Mouse (Mus musculus): ENCODE measurements around the gene Tm9sf1. TPM values are rescaled to one million over a fixed set of nuclear protein-coding genes. Genes with fewer than 3 reads are reported as not detected.

Gene Tm9sf1
- polyA plus RNA-seq, 1 experiment from 2014 or later, result 139 TPM

GRCm38 (mm10) chr14:55659960-55660573 lies 16.5 kb upstream of the Tm9sf1 start, which contains the start of gene Mdp1:
TSS of gene Mdp1 (minus strand) at chr14:55660508.
- WGBS, result under 1% methylated on average over 39 of the region's 39 CpGs
- peak within 1 kb of the TSS; percentile 84 for H3K4me3 ChIP-seq (ENCODE audit: low read length)
- H3K4me1 ChIP-seq (ENCODE audit: insufficient read depth, low read length), result peaks cover 10% of the 10 kb centered on the region; the same call in 1 of the 2 replicates
- H3K27me3 ChIP-seq (ENCODE audit: insufficient read depth, low read length), result no peaks in the 10 kb centered on the region
- peak within 1 kb of the TSS; percentile 26 for H3K27ac ChIP-seq (ENCODE audit: low read length)
- peak within 1 kb of the TSS; percentile 60 for H3K4me2 ChIP-seq (replicated peaks; ENCODE audit: low read depth, low read length)
- peak; percentile 94 for ATAC-seq (ENCODE audit: low FRiP score, low TSS enrichment)
- H3K9ac ChIP-seq (replicated peaks; ENCODE audit: low read length), result peak within 1 kb of the TSS; percentile 82
- H3K36me3 ChIP-seq (ENCODE audit: insufficient read depth, low read length), result peaks cover 20% of the 10 kb centered on the region
- no peaks in the 10 kb centered on the region for H3K9me3 ChIP-seq (ENCODE audit: low read length)

DNA sequence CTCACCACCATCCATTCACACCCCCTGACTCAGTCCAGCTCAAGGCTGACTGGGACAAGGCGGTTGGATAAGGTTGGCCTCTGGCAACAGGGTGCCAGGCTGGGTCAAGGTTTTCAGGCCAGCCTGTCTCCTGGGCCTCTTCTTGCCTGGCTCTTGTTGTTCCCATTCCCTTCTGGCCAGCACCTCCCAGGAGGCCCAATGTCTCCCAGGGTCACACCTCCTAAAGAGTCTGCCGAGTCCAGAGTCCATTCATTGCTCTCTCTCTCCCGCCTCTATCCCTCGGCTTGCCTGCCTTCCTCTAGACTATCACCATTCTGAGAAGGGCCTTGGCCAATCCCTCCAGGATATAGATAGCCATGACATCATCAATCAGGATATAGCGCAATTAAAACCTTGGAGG lies 14.4 kb upstream of the Tm9sf1 start:
- H3K27ac ChIP-seq (ENCODE audit: low read length), result no peak overlapping the region
- ATAC-seq (ENCODE audit: low FRiP score, low TSS enrichment), result no peak
- H3K4me1 ChIP-seq (ENCODE audit: insufficient read depth, low read length), result peaks cover 10% of the 10 kb centered on the region; the same call in 1 of the 2 replicates
- no peak overlapping the region for H3K4me2 ChIP-seq (replicated peaks; ENCODE audit: low read depth, low read length)
- H3K4me3 ChIP-seq (ENCODE audit: low read length), result no peak overlapping the region
- WGBS, result 79% methylated on average over 5 of the region's 5 CpGs
- no peak overlapping the region for H3K9ac ChIP-seq (replicated peaks; ENCODE audit: low read length)
- no peaks in the 10 kb centered on the region for H3K27me3 ChIP-seq (ENCODE audit: insufficient read depth, low read length)
- peaks cover 10% of the 10 kb centered on the region for H3K36me3 ChIP-seq (ENCODE audit: insufficient read depth, low read length)
- H3K9me3 ChIP-seq (ENCODE audit: low read length), result no peaks in the 10 kb centered on the region

DNA sequence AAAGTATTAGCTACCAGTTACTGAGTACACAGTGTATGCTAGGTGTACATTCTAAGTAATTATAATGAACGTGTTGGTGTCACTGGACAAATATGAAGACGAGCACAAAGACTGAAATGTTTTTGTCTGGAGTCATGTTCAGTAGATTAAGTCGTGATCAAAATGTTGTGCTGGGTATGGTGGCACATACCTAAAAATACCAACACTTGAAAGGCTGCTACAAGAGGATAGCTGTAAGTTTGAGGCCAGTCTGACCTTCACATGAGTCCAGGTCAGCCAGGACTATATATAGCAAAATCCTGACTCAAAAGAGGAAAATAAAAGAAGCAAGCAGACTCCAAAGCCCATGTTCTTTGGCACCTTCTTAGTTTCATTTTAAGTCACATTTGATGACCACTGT lies 13.3 kb upstream of the Tm9sf1 start:
- no peaks in the 10 kb centered on the region for H3K27me3 ChIP-seq (ENCODE audit: insufficient read depth, low read length)
- H3K9ac ChIP-seq (replicated peaks; ENCODE audit: low read length), result no peak overlapping the region
- no peaks in the 10 kb centered on the region for H3K9me3 ChIP-seq (ENCODE audit: low read length)
- peaks cover 5% of the 10 kb centered on the region; the same call in 1 of the 2 replicates for H3K36me3 ChIP-seq (ENCODE audit: insufficient read depth, low read length)
- peaks cover 10% of the 10 kb centered on the region; the same call in 1 of the 2 replicates for H3K4me1 ChIP-seq (ENCODE audit: insufficient read depth, low read length)
- H3K27ac ChIP-seq (ENCODE audit: low read length), result no peak overlapping the region
- no peak for ATAC-seq (ENCODE audit: low FRiP score, low TSS enrichment)
- 88% methylated on average over 3 of the region's 3 CpGs for WGBS
- H3K4me2 ChIP-seq (replicated peaks; ENCODE audit: low read depth, low read length), result no peak overlapping the region
- no peak overlapping the region for H3K4me3 ChIP-seq (ENCODE audit: low read length)

DNA sequence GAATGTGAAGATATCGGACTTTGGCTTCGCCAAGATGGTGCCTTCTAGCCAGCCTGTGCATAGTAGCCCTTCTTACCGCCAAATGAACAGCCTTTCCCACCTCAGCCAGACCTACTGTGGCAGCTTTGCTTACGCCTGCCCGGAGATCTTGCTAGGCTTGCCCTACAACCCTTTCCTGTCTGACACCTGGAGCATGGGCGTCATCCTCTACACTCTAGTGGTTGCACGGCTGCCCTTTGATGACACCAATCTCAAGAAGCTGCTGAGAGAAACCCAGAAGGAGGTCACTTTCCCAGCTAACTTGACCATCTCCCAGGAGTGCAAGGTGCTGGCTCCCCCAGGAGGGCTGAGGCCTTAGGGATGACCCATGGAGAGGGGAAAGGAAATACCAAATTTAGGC lies 7.9 kb upstream of the Tm9sf1 start:
- Histone ChIP-seq H3K4me2 (replicated peaks; ENCODE audit: low read depth, low read length) (no peak overlapping the region), H3K4me1 (ENCODE audit: insufficient read depth, low read length) (no peaks in the 10 kb centered on the region), H3K36me3 (ENCODE audit: insufficient read depth, low read length) (no peaks in the 10 kb centered on the region), H3K9ac (replicated peaks; ENCODE audit: low read length) (no peak overlapping the region), H3K27ac (ENCODE audit: low read length) (no peak overlapping the region), H3K27me3 (ENCODE audit: insufficient read depth, low read length) (no peaks in the 10 kb centered on the region), H3K4me3 (ENCODE audit: low read length) (no peak overlapping the region), H3K9me3 (ENCODE audit: low read length) (no peaks in the 10 kb centered on the region)
- ATAC-seq (ENCODE audit: low FRiP score, low TSS enrichment), result no peak
- WGBS, result 90% methylated on average over 7 of the region's 7 CpGs

DNA sequence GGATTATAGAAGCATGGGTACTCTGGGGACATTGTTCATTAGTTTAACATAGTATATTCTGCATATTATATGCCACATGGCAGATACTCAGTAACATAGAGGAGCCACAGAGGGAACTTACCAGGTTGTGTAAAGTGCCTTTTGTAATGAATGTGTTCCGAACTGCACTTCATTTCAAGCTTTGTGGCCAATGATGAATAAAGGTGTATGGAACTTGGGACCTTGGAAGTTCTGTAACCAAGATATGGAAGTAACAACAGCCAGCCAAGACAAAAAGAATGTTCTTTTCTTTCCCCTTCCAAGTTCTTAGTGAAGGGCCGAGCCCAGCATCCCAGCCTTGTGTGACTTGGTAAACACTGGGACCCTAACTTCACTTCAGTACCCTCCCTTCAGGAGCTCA lies 6.3 kb upstream of the Tm9sf1 start, which contains the start of gene Tssk4:
TSS of gene Tssk4 (plus strand) at position 301 of the 400 bp plus-strand sequence.
- no peaks in the 10 kb centered on the region for H3K27me3 ChIP-seq (ENCODE audit: insufficient read depth, low read length)
- no peak within 1 kb of the TSS for H3K9ac ChIP-seq (replicated peaks; ENCODE audit: low read length)
- H3K36me3 ChIP-seq (ENCODE audit: insufficient read depth, low read length), result no peaks in the 10 kb centered on the region
- no peak within 1 kb of the TSS for H3K4me2 ChIP-seq (replicated peaks; ENCODE audit: low read depth, low read length)
- H3K27ac ChIP-seq (ENCODE audit: low read length), result no peak within 1 kb of the TSS
- ATAC-seq (ENCODE audit: low FRiP score, low TSS enrichment), result no peak
- no peak within 1 kb of the TSS for H3K4me3 ChIP-seq (ENCODE audit: low read length)
- 97% methylated on average over 2 of the region's 2 CpGs for WGBS
- H3K9me3 ChIP-seq (ENCODE audit: low read length), result no peaks in the 10 kb centered on the region
- peaks cover 7% of the 10 kb centered on the region for H3K4me1 ChIP-seq (ENCODE audit: insufficient read depth, low read length)

DNA sequence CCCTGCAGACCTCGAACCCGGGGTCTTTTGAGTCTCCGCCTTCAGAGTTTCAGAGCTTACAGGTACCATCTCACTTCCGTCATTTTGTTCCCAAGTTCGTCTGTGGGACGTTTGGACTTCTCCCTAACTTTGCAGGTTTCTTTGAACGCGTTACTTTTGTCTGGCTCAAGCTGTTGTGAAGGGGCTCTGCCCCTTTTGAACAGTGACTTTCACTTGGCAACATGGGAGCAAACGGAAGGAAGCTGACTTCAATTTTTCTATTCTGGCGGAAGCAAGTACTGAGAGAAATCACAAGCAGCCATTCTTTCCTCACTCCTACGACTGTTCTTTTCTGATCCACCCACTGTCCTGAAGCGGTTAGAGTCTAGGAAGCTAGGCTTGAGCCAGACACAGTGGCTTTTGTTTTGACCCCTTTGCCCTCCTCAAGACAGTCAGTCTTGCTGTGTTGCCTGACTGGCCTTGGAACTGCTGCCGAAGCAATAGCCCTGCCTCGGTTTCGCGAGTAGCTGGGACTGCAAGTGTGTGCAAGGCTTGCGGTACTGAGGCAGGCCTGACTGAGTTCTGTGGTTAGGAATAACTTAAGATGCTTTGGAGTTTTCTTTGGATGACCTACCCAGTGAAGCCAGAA lies 769 bp upstream of the Tm9sf1 start:
- H3K9ac ChIP-seq (replicated peaks; ENCODE audit: low read length), result peak overlapping the region; percentile 92
- 14% methylated on average over 17 of the region's 17 CpGs for WGBS
- no peak for ATAC-seq (ENCODE audit: low FRiP score, low TSS enrichment)

DNA sequence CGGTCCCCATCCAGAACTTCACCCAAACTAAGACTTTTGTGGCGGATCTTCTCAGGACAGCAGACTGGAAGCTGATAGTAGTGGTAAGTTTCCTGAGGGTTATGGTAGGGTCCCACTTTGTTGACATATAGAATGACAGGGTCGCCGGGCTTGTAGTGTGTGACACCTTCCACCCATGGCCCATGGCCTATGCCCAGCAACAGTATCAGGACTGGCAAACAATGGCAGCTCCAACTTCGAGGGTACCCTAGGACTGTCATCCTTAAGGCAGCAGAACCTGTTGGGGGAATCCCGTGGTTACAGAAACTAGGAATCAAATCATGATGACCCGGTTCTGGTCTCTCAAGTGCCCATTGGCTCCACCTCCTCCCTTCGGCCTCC lies 937 bp downstream of the Tm9sf1 start:
- peak overlapping the region; percentile 99 for H3K4me3 ChIP-seq (ENCODE audit: low read length)
- H3K9me3 ChIP-seq (ENCODE audit: low read length), result no peaks in the 10 kb centered on the region
- H3K36me3 ChIP-seq (ENCODE audit: insufficient read depth, low read length), result peaks cover 35% of the 10 kb centered on the region
- peak overlapping the region; percentile 92 for H3K9ac ChIP-seq (replicated peaks; ENCODE audit: low read length)
- H3K27ac ChIP-seq (ENCODE audit: low read length), result peak overlapping the region; percentile 95
- ATAC-seq (ENCODE audit: low FRiP score, low TSS enrichment), result peak; percentile 36
- peaks cover 21% of the 10 kb centered on the region for H3K4me1 ChIP-seq (ENCODE audit: insufficient read depth, low read length)
- WGBS, result 22% methylated on average over 8 of the region's 8 CpGs
- H3K4me2 ChIP-seq (replicated peaks; ENCODE audit: low read depth, low read length), result peak overlapping the region; percentile 88
- no peaks in the 10 kb centered on the region for H3K27me3 ChIP-seq (ENCODE audit: insufficient read depth, low read length)

More for the DNA sequence above, 769 bp upstream of the Tm9sf1 start:
- H3K9me3 ChIP-seq (ENCODE audit: low read length), result no peaks in the 10 kb centered on the region
- H3K4me2 ChIP-seq (replicated peaks; ENCODE audit: low read depth, low read length), result peak overlapping the region; percentile 88
- peak overlapping the region; percentile 99 for H3K4me3 ChIP-seq (ENCODE audit: low read length)
- peak overlapping the region; percentile 95 for H3K27ac ChIP-seq (ENCODE audit: low read length)
- H3K36me3 ChIP-seq (ENCODE audit: insufficient read depth, low read length), result peaks cover 21% of the 10 kb centered on the region
- H3K27me3 ChIP-seq (ENCODE audit: insufficient read depth, low read length), result no peaks in the 10 kb centered on the region
- H3K4me1 ChIP-seq (ENCODE audit: insufficient read depth, low read length), result peaks cover 21% of the 10 kb centered on the region

- Histone ChIP-seq H3K4me1 (ENCODE audit: insufficient read depth, low read length) (peaks cover 21% of the 10 kb centered on the region), H3K27ac (ENCODE audit: low read length) (no peak overlapping the region), H3K9ac (replicated peaks; ENCODE audit: low read length) (no peak overlapping the region), H3K27me3 (ENCODE audit: insufficient read depth, low read length) (no peaks in the 10 kb centered on the region), H3K4me3 (ENCODE audit: low read length) (no peak overlapping the region), H3K9me3 (ENCODE audit: low read length) (no peaks in the 10 kb centered on the region), H3K36me3 (ENCODE audit: insufficient read depth, low read length) (peaks cover 36% of the 10 kb centered on the region), H3K4me2 (replicated peaks; ENCODE audit: low read depth, low read length) (no peak overlapping the region)
- no peak for ATAC-seq (ENCODE audit: low FRiP score, low TSS enrichment)
- 95% methylated on average over 13 of the region's 13 CpGs for WGBS
Observed at GRCm38 (mm10) chr14:55641291-55641690, 2.3 kb downstream of the Tm9sf1 start.

GRCm38 (mm10) chr14:55640816-55641215 lies 2.8 kb downstream of the Tm9sf1 start:
- Histone ChIP-seq H3K27ac (ENCODE audit: low read length) (no peak overlapping the region), H3K9me3 (ENCODE audit: low read length) (no peaks in the 10 kb centered on the region), H3K4me2 (replicated peaks; ENCODE audit: low read depth, low read length) (no peak overlapping the region), H3K27me3 (ENCODE audit: insufficient read depth, low read length) (no peaks in the 10 kb centered on the region), H3K4me3 (ENCODE audit: low read length) (no peak overlapping the region), H3K4me1 (ENCODE audit: insufficient read depth, low read length) (peaks cover 21% of the 10 kb centered on the region), H3K36me3 (ENCODE audit: insufficient read depth, low read length) (peaks cover 36% of the 10 kb centered on the region), H3K9ac (replicated peaks; ENCODE audit: low read length) (no peak overlapping the region)
- no peak for ATAC-seq (ENCODE audit: low FRiP score, low TSS enrichment)
- 95% methylated on average over 14 of the region's 14 CpGs for WGBS

GRCm38 (mm10) chr14:55637795-55638194 lies 5.8 kb downstream of the Tm9sf1 start, which contains the start of gene Gm49378:
TSS of gene Gm49378 (minus strand) at chr14:55637895.
- peaks cover 16% of the 10 kb centered on the region for H3K4me1 ChIP-seq (ENCODE audit: insufficient read depth, low read length)
- no peak within 1 kb of the TSS for H3K9ac ChIP-seq (replicated peaks; ENCODE audit: low read length)
- no peak within 1 kb of the TSS for H3K4me3 ChIP-seq (ENCODE audit: low read length)
- no peak within 1 kb of the TSS for H3K27ac ChIP-seq (ENCODE audit: low read length)
- no peak within 1 kb of the TSS for H3K4me2 ChIP-seq (replicated peaks; ENCODE audit: low read depth, low read length)
- WGBS, result 91% methylated on average over 9 of the region's 9 CpGs
- no peaks in the 10 kb centered on the region for H3K27me3 ChIP-seq (ENCODE audit: insufficient read depth, low read length)
- no peak for ATAC-seq (ENCODE audit: low FRiP score, low TSS enrichment)
- H3K36me3 ChIP-seq (ENCODE audit: insufficient read depth, low read length), result peaks cover 44% of the 10 kb centered on the region
- H3K9me3 ChIP-seq (ENCODE audit: low read length), result no peaks in the 10 kb centered on the region

Data from kidney, embryonic 16.5 days (tissue).